Mouse (Mus musculus): ENCODE measurements at regions not wholly inside any gene's neighbourhood (a gene's known extent, or its start where the extent isn't known, plus 50 kb on each side); places are given as distances from the start of the nearest gene placed in this dataset.

DNA sequence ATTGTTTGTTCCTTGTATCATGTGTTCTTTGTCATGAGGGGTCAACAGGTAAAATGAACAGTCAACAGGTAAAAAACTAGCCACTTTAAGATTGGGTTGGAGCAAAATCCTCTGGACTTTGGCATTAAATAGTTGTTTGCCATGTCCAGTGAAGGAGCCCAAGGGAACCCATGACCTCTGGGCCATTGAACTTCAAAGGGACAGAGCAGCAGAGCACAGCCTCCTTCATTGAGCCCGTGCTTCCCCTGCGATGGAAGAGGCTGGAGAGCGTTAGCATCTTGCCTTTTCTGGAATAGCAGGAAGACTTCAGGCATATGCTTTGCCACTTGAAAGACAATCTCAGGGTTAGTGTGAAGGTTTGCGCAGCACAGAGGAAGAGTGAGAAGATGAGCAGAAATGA lies 320.4 kb upstream of the Id2 start:
- no peak for DNase-seq (ENCODE audit: extremely low spot score in 1 of 2, low spot score in 1 of 2)

DNA sequence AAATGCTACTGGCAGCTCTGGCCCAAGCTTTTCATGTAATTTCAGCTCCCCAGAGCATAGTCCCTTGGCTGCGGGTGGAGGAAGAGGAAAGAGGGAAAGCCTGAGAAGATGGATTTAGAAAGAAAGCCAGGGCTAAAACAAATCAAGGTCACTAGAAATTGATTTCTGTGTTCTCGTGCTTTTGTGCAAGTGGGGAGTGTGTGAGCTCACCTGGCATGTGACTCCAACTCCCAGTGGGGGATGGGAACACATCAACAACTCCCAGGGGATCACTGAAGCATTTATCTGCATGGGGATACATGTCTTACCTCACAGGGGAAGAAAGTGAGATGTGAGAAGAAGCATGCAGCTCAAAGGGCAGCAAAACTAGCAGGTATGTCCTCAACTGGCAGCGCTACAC lies 319.6 kb upstream of the Id2 start:
- DNase-seq (ENCODE audit: extremely low spot score in 1 of 2, low spot score in 1 of 2), result no peak

DNA sequence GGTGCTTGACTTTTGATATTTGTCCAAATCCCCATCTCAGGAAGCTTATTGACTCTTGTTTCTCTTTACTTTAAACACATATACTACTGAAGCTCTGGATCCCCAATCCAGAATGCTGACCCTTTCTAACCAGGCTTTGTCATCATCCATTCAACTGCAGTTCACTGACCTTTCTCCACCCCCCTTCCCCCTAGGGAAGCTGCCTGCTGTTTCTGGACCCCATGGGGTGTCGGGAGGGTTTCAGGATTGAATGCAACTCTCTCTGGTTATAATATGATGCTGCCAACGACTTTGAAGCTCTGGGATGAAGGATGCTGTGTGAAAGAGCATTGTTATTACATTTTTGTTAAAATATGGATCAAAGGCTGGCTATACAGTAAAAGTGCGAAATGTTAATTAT lies 318.7 kb upstream of the Id2 start:
- DNase-seq (ENCODE audit: extremely low spot score in 1 of 2, low spot score in 1 of 2), result no peak

DNA sequence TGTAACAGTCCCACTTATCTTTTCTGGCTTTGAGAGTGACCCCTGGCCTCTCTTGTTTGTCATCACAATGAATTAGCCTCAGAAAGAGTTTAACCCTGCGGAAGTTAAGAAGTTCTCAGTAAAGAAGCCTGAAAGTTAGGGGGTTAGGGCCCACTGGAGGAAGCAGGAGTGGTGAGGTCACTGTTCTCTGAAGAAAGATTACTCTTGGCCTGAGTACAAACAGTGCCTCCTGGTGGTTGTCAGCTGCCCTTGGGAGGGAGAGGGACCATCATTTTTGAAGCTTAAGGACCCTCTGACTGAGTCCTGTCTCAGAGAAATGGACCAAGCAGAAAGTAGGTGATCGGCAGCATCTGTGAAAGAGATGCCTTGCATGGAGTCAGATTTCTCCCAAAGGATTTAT lies 318.3 kb upstream of the Id2 start:
- DNase-seq (ENCODE audit: extremely low spot score in 1 of 2, low spot score in 1 of 2), result peak in 1 of 2 experiments; percentile 12

DNA sequence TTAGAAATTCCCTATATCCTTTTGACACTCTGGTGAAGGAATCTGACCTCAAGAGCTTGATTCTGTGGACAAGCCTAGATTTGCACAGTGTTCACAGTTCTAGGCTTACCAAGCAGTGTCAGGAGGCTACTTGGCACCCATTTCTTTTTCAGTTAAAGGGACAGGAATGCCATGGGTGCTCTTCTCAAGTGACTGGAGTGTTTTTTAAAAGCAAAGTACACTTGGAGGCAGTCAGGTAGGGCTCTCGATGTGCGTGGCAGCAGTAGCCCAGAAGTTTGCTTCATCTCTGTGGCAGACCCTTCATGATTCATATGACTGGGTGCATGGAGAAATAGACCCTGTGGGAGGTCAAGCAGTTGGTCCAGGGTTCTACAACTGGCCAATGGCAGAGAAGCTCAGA lies 310.4 kb upstream of the Id2 start:
- DNase-seq (ENCODE audit: extremely low spot score in 1 of 2, low spot score in 1 of 2), result no peak

DNA sequence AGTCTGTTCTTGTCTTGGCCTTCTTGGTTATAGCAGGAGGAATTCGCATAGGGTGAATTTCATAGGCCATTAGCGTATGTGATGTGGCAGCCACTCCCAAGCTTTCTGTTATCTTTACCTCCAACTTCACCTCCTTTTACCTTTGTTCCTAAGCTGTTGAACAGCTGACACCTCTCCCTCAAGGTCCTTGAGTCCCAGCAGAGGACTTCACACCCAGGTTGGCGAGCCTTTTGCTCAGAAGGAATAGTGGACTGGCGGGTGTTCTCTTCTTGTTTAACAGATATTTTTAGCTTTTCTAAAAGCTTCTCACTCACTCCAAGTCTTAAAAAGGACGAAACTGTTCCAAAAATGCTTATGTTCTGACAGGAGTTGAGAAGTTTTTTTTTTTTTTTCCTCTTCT lies 303.4 kb upstream of the Id2 start:
- DNase-seq (ENCODE audit: extremely low spot score in 1 of 2, low spot score in 1 of 2), result no peak

DNA sequence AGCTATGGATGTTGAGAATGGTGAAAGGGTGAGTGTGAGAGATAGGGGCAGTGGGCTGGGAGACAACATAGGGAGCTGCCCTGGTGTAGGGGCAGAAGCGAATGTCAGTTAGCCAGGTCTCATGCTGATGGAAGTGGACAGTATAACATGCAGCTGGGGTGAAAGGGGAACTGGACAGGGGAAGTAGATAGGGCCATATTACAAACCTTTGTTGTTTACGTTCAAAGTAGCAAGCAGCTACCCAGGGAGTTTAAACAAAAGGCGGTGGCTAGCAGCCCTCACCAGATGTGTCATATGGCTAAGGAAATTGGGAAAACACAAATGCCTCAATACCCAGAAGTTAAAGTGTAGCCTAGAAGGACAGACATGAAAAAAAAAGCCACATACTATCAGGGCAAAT lies 301.8 kb upstream of the Id2 start:
- no peak for DNase-seq (ENCODE audit: extremely low spot score in 1 of 2, low spot score in 1 of 2)

DNA sequence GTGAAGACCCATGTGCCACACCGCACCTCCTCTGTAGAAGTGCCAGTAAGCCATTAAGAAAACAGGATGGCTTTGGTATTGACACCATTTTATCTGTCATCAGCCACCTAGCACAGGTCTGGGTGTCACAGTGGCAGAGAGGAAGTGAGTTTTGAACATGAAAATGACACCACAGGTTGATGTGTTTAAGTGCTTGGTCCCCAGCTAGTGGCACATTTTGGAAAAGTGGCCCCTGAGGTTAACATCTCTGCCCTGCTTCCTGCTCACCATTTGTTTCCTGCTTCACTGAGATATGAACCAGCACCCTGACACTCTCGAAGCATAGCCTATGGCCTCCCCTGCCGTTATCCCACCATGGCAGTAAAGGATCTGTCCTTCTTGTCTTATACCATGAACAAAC lies 297.4 kb upstream of the Id2 start:
- DNase-seq (ENCODE audit: extremely low spot score in 1 of 2, low spot score in 1 of 2), result no peak

DNA sequence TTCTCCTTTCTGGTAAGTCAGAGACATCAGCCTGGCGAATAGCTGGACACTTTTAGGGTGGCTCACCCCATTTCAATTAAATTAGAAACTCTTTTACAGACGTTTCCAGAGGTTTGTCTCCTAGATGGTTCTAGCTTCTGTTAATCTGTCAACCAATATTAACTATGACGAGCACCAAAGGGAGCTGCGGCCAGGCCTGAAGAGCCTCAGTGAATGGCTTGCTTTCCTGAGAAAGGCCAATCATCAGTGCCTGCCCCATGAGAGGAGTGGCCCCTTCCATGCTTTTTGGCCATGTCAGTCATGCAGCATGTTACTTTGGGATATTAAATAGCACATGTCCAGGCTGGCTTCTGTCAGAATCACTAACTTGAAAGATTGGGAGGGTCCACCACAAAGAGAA lies 296.6 kb upstream of the Id2 start:
- DNase-seq (ENCODE audit: extremely low spot score in 1 of 2, low spot score in 1 of 2), result no peak

DNA sequence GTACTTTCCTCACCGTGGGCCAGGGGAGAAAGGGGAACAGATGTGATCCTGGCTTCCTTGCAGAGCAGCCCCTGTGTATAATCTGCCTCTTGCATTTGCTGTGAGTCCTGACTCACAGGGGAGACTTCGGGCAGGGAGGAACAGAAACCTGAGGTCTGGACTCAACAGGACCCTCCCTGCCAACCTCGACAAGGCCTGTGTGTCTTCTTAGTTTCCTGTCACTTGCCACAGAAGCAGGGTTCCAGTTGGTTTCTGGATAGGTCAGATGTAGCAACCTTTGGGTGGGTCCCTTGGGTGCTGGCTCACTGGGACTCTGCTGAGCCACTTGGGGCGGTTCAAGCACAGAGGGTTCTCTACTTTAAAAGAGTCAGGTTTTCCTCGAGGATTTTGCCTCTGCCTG lies 292.3 kb upstream of the Id2 start:
- DNase-seq (ENCODE audit: extremely low spot score in 1 of 2, low spot score in 1 of 2), result no peak

DNA sequence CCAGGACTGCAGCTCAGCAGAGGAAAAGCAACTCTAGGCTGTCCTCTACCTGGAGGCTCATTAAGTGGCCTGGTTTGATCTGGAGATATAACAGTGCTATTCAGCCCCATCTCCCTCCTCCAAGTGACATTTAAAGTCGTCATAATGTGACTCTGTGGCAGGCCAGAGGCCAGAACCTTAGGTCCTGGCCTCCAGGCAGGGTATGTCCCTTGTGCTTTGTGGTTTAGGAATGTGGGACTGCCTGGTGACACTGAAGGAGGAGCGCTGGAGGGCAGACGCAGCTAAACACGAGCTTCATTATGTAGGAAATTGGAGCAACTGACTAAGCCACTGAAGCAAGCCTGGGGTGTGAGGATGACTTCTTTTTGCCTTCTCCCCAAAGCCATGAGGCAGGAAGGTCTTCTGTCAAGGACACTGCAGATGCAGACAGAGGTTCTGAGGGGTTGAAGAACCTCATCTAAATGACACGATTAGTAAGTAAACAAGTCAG lies 290.9 kb upstream of the Id2 start:
- no peak for DNase-seq (ENCODE audit: extremely low spot score in 1 of 2, low spot score in 1 of 2)

DNA sequence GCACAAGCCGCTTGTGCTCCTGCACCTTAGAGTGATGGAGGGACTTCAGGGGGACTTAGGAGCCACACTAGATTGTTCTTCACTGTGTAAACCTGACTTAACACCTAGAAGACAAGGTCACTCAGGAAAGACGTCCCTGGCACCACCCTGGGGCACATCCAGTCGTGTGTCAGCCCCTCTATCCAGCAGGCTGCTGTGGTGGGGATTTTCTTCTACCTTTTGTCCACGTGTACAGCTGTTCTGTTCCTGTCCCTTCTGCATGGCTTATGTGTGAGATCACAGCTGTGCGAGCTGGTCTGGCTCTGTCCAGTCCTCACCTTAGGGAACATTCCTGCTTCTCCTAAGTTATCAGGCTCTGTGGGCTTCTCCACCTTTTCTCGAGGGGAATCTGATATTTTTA lies 286.0 kb upstream of the Id2 start:
- DNase-seq (ENCODE audit: extremely low spot score in 1 of 2, low spot score in 1 of 2), result no peak

DNA sequence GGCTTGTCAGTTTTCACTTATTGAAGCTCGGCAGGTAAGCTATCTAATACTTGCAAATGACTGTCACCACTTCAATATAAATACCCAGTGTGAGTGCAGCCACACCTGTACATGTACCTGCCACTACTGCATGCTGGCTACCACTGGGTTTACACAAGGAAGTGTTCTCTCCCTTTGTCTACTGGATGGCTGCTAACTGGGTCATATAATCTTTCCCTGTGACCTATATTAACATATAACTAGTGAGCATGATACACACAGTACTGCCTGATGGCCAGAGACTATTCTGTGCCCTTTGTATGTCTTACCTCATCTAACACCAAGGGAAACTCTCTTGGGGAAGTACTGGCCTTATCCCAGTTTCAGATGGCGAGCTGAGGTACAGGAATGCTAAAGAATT lies 285.5 kb upstream of the Id2 start:
- DNase-seq (ENCODE audit: extremely low spot score in 1 of 2, low spot score in 1 of 2), result no peak

DNA sequence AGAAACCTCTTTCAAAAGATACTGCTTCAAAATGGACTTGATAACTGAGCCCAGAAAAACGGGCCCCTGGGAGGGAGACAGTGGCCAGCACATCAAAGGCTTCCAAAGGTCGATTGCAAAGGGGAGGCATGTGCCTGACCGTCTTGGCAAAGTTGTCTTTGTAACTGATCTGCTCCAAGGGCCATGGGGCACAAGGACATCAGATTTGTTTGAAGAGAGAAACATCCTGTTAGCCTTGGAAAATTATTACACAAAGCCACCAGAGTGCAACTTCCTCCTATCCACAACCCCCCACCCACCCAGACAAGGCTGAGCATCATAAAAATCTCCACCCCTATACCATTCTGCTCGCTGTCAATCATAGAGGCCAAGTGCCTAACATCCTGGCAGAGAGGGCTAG lies 284.7 kb upstream of the Id2 start:
- DNase-seq (ENCODE audit: extremely low spot score in 1 of 2, low spot score in 1 of 2), result no peak

DNA sequence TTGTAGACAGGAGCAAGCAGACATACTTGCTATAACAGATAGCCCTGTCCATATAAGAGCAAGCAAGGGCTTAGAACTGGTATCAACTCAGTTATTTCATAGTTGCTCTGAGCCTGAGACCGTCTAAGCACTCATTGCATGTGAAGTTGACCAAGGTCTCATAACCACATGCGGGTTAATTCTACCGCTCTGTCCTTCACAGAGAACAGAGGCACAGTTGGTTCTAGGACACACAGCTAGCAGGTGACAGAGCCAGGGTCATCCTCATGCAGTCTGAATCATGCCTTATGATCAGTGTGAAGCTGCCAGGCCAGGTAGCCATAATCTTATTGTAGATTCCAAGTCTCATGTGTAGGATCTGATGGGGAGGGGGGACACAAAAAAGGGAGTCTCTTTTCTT lies 283.1 kb upstream of the Id2 start:
- DNase-seq (ENCODE audit: extremely low spot score in 1 of 2, low spot score in 1 of 2), result no peak

DNA sequence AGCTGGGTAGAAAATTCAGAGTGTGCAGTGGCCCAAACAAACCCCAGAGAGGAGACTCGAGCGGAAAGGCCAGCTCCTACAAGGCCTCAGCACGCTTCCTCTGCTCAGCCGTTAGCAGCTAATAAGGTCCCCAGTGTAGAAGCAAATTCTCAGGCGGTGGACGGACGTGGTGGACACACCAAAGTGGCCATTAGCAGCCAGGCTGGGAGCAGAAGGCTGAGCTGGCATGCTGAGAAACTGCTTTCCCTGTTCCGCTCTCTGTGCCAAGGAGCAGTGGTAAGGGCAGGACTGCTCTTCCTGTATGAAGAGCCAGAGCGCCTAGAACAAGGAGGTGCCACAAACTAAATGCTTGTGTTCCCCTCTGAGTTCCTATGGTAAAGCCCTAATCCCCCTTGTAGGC lies 282.1 kb upstream of the Id2 start:
- DNase-seq (ENCODE audit: extremely low spot score in 1 of 2, low spot score in 1 of 2), result no peak

DNA sequence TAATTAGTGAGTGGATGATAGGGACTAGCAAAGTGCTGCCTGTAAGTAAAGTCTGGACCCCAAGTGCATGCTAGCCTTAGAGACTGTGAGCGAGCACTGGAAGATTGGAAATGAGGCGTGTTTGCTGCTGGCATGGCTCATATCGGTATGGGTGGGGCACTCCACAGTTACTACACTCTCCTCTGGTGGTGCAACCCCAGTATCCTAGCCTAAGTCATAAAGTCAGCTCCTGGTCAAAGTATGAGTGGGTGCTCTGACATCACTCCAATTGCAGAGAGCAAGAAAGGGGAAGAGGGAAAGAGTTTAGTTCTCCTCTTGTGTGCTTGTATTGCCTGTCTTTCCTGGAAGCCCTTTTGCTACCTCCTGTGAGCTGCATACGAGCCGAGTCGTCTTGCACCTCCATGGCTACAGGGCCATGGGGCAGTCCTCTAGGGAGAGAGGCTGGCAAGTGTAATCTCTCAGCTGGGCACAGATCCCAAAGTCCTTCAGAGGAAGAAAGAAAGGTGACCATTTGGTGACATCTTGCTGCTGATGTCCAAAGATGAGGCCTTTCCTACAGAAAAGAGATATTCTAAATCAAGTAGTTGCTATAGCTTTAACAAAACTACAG lies 281.2 kb upstream of the Id2 start:
- no peak for DNase-seq (ENCODE audit: extremely low spot score in 1 of 2, low spot score in 1 of 2)

DNA sequence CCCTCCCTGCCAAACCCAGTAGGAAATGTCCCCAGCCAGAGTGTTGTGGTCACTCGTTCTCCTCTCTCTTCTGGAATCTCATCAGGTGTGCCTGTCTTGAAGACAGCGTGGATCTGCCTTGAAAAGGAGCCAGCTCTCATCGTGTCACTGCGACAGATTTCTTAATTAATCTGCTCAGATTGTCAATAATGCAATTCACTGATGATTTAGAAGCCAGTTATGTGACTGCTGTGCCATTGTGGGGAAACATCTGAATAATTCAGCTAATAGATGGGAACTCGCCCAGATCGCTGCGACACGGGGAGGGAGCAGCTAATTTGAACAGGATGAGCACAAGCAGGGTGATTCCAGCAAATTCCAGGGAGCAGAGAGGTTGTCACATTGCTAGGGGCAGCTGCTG lies 279.5 kb upstream of the Id2 start:
- DNase-seq (ENCODE audit: extremely low spot score in 1 of 2, low spot score in 1 of 2), result no peak

DNA sequence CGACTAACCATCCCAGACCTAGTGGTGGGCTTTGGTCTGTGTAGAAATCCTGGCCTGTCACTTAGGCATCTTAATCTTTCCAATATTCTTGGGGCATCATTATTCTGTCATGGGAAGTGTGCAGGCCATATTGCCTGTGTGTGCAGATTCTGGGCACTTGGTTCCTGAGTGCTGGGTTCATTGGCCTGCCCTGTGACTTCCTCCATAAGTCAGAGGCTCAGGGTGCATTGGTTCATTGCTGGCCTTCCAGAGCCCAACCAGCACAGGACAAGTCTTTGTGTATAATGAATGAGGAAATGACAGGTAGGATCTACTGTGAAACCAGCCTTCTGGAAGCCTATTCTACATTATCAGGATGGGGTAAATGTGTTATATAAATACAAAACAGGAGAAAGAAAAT lies 270.6 kb upstream of the Id2 start:
- DNase-seq (ENCODE audit: extremely low spot score in 1 of 2, low spot score in 1 of 2), result no peak

DNA sequence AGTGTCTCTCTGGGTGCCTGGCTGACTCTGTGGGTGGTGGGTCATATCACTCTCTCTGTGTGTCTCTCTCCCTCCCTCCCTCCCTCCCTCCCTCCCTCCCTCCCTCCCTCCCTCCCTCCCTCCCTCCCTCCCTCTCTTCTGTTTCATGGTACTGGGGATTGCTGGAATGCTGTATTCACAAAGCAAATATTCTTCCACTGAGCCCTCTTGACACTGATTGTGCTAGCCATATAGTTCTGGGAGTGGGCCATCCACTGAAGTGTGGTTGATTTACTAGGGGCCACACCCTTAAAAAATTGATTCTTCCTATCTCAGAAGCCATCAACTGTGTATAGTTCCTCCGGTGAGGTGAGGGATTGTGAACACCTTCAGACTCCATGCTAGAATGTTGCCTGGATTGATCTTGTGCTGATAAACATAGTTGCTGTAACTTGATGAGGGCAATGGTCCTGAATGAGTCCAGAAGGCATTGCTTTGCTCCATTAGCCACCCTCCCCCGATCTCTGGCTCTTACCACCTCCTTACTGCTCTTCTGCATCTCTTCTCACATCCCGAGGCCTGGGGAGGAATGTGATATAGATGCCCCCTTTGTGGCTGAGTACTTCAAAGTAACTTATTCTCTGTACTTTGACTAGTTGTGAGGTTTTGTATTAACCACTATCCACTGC lies 268.8 kb upstream of the Id2 start:
- DNase-seq (ENCODE audit: extremely low spot score in 1 of 2, low spot score in 1 of 2), result no peak

DNA sequence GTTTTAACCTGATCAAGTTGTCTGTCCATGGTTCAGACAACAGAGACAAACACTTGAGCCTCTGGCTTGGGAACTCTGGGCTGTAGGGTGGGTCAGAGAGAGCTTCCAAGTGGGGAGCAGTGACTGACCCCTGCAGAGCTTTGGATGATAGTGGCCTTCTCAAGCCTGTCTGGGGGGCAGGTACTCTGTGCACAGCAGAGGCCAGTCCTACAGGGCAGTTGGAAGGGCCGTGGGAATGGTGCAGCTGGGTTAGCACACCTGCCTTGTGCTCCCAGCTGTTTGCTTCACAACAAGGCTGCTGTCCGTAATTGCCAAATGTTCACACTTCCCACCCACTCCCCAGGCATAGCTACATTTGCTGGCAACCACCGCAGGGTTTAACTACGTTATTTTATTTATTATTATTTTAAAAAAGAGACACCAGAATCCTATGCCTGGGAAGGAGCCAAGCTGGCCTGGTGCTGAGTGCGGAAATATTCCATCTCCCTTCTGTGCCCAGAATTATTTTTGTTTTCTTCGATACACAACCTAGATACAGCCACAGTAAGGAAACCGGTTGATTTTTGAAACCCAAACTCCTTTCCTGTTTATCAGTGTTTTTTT lies 268.1 kb upstream of the Id2 start:
- peak in 1 of 2 experiments; percentile 23 for DNase-seq (ENCODE audit: extremely low spot score in 1 of 2, low spot score in 1 of 2)

DNA sequence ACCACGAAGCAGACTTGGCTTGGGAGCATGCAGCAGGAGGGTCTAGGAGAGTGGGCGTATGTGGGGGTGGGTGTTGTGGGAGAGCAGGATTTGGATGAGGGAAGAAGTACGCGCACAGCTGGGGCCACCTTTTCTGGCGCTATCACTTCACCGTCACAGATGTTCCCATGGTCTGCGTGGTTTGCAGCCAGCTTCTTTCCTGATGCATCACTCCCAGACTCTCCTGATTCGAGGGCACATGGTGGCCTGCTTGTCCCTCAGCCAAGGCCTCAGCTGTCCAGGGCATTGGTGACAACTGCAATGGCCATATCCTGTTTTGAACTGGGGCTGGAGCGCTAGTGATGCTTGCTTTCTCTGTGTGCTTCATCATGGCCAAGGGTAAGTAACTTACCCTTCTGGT lies 266.9 kb upstream of the Id2 start:
- DNase-seq (ENCODE audit: extremely low spot score in 1 of 2, low spot score in 1 of 2), result peak in 1 of 2 experiments; percentile 13
